Mouse (Mus musculus) G1E (cell line): ENCODE results near the gene Olfr1402. TPM values are rescaled to one million over a fixed set of nuclear protein-coding genes. Genes with fewer than 3 reads are reported as not detected.

ENCODE experiments used
- ATAC-seq: 2 replicates; pipeline ENCODE4 v1.8.0; 2016; ENCODE audit warnings: mild to moderate bottlenecking; ENCODE audit not compliant: insufficient number of reproducible peaks, poor library complexity, low FRiP score, severe bottlenecking; ENCODE audit errors: extremely low read depth
- DNase-seq: peaks from one replicate; pipeline ENCODE4 v3.0.0; 2012; ENCODE audit warnings: low spot score
- H3K27me3 ChIP-seq: 2 replicates; pipeline ENCODE4 v1.6.1; 2012; ENCODE audit warnings: mild to moderate bottlenecking, low read length, inconsistent platforms; ENCODE audit not compliant: insufficient read depth
- H3K36me3 ChIP-seq: replicated peaks from 2 replicates; pipeline ENCODE3; 2012; ENCODE audit warnings: mild to moderate bottlenecking, inconsistent platforms
- H3K4me1 ChIP-seq: 2 replicates; pipeline ENCODE4 v1.6.1; 2012; ENCODE audit warnings: low read depth, low read length, inconsistent platforms, mixed read lengths; ENCODE audit not compliant: insufficient read depth
- H3K4me3 ChIP-seq: 2 replicates; pipeline ENCODE4 v1.5.1; 2012; ENCODE audit warnings: low read depth, mild to moderate bottlenecking, inconsistent platforms, low read length, moderate library complexity, mixed read lengths
- H3K9me3 ChIP-seq: replicated peaks from 2 replicates; pipeline ENCODE4 v1.6.1; 2012; ENCODE audit warnings: inconsistent platforms
- CTCF ChIP-seq: IDR thresholded peaks from 2 replicates; pipeline ENCODE4 v1.5.1; 2012; ENCODE audit warnings: low read depth, low read length, inconsistent platforms, mixed read lengths
- GATA1 ChIP-seq: IDR thresholded peaks from 2 replicates; pipeline ENCODE4 v1.6.1; 2012; ENCODE audit warnings: borderline replicate concordance, low read length, inconsistent platforms, mixed read lengths
- GATA2 ChIP-seq: IDR thresholded peaks from 2 replicates; pipeline ENCODE4 v1.6.1; 2012; ENCODE audit warnings: low read depth, low read length, inconsistent platforms, borderline replicate concordance
- POLR2AphosphoS5 ChIP-seq: IDR thresholded peaks from 2 replicates; pipeline ENCODE4 v1.6.1; 2012; ENCODE audit warnings: low read depth, low read length, inconsistent platforms; ENCODE audit not compliant: insufficient replicate concordance
- TAL1 ChIP-seq: conservative IDR thresholded peaks from 2 replicates; pipeline ENCODE4 v1.6.1; 2012; ENCODE audit warnings: low read depth, low read length, inconsistent platforms, mixed read lengths
- polyA plus RNA-seq: library from polyadenylated mRNA; stranded (reverse); fragments of >175 nt; gene quantifications from 2 replicates; pipeline ENCODE4 v1.2.3, GENCODE M21; 2012
- total RNA-seq, 2 experiments: library from RNA; stranded (forward) in 1 of 2; stranded (reverse) in 1 of 2; fragments of 200-1000 nt in 1 of 2; fragments of >200 nt in 1 of 2; fragmentation: Nextera tagmentation in 1 of 2; gene quantifications; 2 replicates each; pipeline ENCODE4 v1.2.3; 2014 to 2017

The Olfr1402 gene
- not detected in 2 replicates for total RNA-seq (2014; fragmentation: Nextera tagmentation)
- total RNA-seq (2017): 0.11 TPM in 1 of 2 replicates, not detected in the other
- polyA plus RNA-seq: not detected in 2 replicates

- no peaks in the 10 kb centered on the region for H3K4me1 ChIP-seq
- no peak within 1 kb of the TSS for H3K4me3 ChIP-seq
- H3K9me3 ChIP-seq: no peaks in the 10 kb centered on the region
- TF ChIP-seq GATA2 (no peak), POLR2AphosphoS5 (no peak), CTCF (no peak), TAL1 (no peak), GATA1 (no peak)
- ATAC-seq: no peak
- no peaks in the 10 kb centered on the region for H3K27me3 ChIP-seq
- no peaks in the 10 kb centered on the region for H3K36me3 ChIP-seq
- DNase-seq: no peak
Measured at GRCm38 (mm10) chr3:97421920-97422319, at the start of gene Olfr1402. Gene Olfr1402, minus strand, starts transcription at chr3:97422020.

- no peaks in the 10 kb centered on the region for H3K36me3 ChIP-seq
- no peak overlapping the region for H3K4me3 ChIP-seq
- DNase-seq (no peak), ATAC-seq (no peak)
- no peak for TF ChIP-seq TAL1
- no peaks in the 10 kb centered on the region for H3K4me1 ChIP-seq
- H3K27me3 ChIP-seq: no peaks in the 10 kb centered on the region
- H3K9me3 ChIP-seq: no peaks in the 10 kb centered on the region
Measured at GRCm38 (mm10) chr3:97455286-97455685, 33.5 kb upstream of the Olfr1402 start.

GRCm38 (mm10) chr3:97438619-97439018, 16.8 kb upstream of the Olfr1402 start:
- TF ChIP-seq GATA1 (no peak), TAL1 (no peak), POLR2AphosphoS5 (no peak), GATA2 (no peak), CTCF (no peak)
- no peaks in the 10 kb centered on the region for H3K9me3 ChIP-seq
- no peaks in the 10 kb centered on the region for H3K36me3 ChIP-seq
- H3K4me3 ChIP-seq: no peak overlapping the region
- no peaks in the 10 kb centered on the region for H3K4me1 ChIP-seq
- H3K27me3 ChIP-seq: no peaks in the 10 kb centered on the region
- ATAC-seq (no peak), DNase-seq (no peak)

- DNase-seq: peak; percentile 9
- ATAC-seq: no peak
- Histone ChIP-seq H3K36me3 (no peaks in the 10 kb centered on the region), H3K27me3 (no peaks in the 10 kb centered on the region), H3K4me3 (no peak overlapping the region), H3K9me3 (no peaks in the 10 kb centered on the region), H3K4me1 (no peaks in the 10 kb centered on the region)
- TF ChIP-seq CTCF (peak; percentile 36), POLR2AphosphoS5 (no peak), GATA2 (no peak), GATA1 (no peak), TAL1 (no peak)
Measured at GRCm38 (mm10) chr3:97394289-97394688, 27.5 kb downstream of the Olfr1402 start.

- no peaks in the 10 kb centered on the region for H3K27me3 ChIP-seq
- no peak for ATAC-seq
- H3K4me1 ChIP-seq: no peaks in the 10 kb centered on the region
- no peaks in the 10 kb centered on the region for H3K9me3 ChIP-seq
- no peak for DNase-seq
- TF ChIP-seq POLR2AphosphoS5 (no peak), CTCF (peak; percentile 39; the same call in 1 of the 2 replicates)
- H3K4me3 ChIP-seq: no peak overlapping the region
- H3K36me3 ChIP-seq: no peaks in the 10 kb centered on the region
Measured at GRCm38 (mm10) chr3:97393079-97393478, 28.7 kb downstream of the Olfr1402 start.

- Histone ChIP-seq H3K36me3 (no peaks in the 10 kb centered on the region), H3K9me3 (no peaks in the 10 kb centered on the region), H3K4me3 (no peak overlapping the region), H3K27me3 (no peaks in the 10 kb centered on the region), H3K4me1 (no peaks in the 10 kb centered on the region)
- no peak for ATAC-seq
- no peak for DNase-seq
- no peak for TF ChIP-seq GATA2
Measured at GRCm38 (mm10) chr3:97370382-97370781, 51.4 kb downstream of the Olfr1402 start.

DNA sequence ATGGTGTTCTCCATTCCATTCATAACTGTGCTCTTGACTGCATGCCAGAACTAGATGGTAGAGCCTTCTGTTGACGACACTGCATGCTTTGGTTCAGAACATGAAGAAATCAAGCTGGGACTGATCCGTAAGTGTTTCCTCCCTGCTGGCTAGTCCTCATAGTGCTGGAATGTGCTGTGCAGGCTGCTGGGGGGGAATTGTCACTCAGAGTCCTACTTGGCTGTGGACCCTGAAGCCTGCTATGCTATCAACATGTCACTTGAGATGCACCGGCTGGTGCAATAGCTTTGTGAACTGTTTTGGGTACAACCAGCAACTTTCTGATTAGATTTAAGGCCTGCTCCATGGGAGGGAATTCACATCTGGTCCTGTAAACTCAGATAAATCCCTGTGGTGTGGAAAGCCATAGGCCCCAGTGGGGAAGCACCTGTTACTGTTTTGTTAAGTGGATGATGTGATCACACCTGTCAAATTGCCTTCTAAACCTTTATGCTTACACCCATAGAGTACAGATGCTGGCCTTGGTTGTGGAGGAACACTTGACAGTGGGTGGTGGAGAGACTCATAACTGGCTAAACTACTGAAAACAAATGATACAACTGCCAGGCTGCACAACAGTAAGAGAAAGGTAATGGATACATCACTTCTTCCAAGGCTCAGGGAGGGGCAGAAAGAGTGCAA, 58.3 kb downstream of the Olfr1402 start:
- no peak for ATAC-seq
- no peaks in the 10 kb centered on the region for H3K4me1 ChIP-seq
- no peaks in the 10 kb centered on the region for H3K27me3 ChIP-seq
- no peak for TF ChIP-seq GATA1
- TF ChIP-seq POLR2AphosphoS5: no peak
- TF ChIP-seq TAL1: no peak
- no peak for TF ChIP-seq GATA2
- TF ChIP-seq CTCF: no peak
- no peak for DNase-seq
- H3K9me3 ChIP-seq: no peaks in the 10 kb centered on the region
- no peak overlapping the region for H3K4me3 ChIP-seq
- H3K36me3 ChIP-seq: no peaks in the 10 kb centered on the region
